Mouse (Mus musculus) thymus, adult 2 months (tissue): Measurements from ENCODE around the gene Slc4a1. TPM values are rescaled to one million over a fixed set of nuclear protein-coding genes. Genes with fewer than 3 reads are reported as not detected.

Source experiments
- DNase-seq: peaks from one replicate; pipeline ENCODE4 v3.0.0; 2021
- H3K27ac ChIP-seq: fragments of 200-500 bp; 2 replicates; pipeline ENCODE4 v1.5.1; 2012; ENCODE audit warnings: low read length, control low read depth; ENCODE audit not compliant: control insufficient read depth, insufficient read depth
- H3K27me3 ChIP-seq: fragments of 200-500 bp; 2 replicates; pipeline ENCODE4 v1.6.1; 2012; ENCODE audit warnings: mild to moderate bottlenecking, low read length, moderate library complexity, mixed read lengths; ENCODE audit not compliant: control insufficient read depth, insufficient read depth
- H3K36me3 ChIP-seq: fragments of 200-500 bp; 2 replicates; pipeline ENCODE4 v1.6.1; 2012; ENCODE audit warnings: mild to moderate bottlenecking, low read length, moderate library complexity; ENCODE audit not compliant: control insufficient read depth, insufficient read depth
- H3K4me1 ChIP-seq: fragments of 200-500 bp; replicated peaks from 2 replicates; pipeline ENCODE4 v1.6.1; 2012; ENCODE audit warnings: low read length; ENCODE audit not compliant: control insufficient read depth, insufficient read depth
- H3K4me3 ChIP-seq: fragments of 200-500 bp; 2 replicates; pipeline ENCODE4 v1.5.1; 2012; ENCODE audit warnings: mild to moderate bottlenecking, low read length, control low read depth, moderate library complexity; ENCODE audit not compliant: control insufficient read depth, insufficient read depth
- CTCF ChIP-seq: fragments of 200-500 bp; IDR thresholded peaks from 2 replicates; pipeline ENCODE4 v1.5.1; 2012; ENCODE audit warnings: mild to moderate bottlenecking, control low read depth, low read length, moderate library complexity, borderline replicate concordance; ENCODE audit not compliant: control insufficient read depth, poor library complexity, insufficient read depth; ENCODE audit errors: extremely low read depth
- POLR2A ChIP-seq: fragments of 200-500 bp; IDR thresholded peaks from 2 replicates; pipeline ENCODE4 v1.6.1; 2012; ENCODE audit warnings: mild to moderate bottlenecking, low read length, control low read depth, moderate library complexity; ENCODE audit not compliant: control insufficient read depth, poor library complexity, insufficient read depth; ENCODE audit errors: extremely low read depth
- WGBS: fragments of 180-500 bp; shearing (Covaris S2); methylation state at CpG from one replicate; pipeline ENCODE4 v1.1.7; 2018; 5-methylcytosine and 5-hydroxymethylcytosine counted together
- polyA plus RNA-seq: library from polyadenylated mRNA; depleted of rRNA; stranded (reverse); fragments of >200 nt; gene quantifications from 2 replicates; pipeline ENCODE4 v1.2.3, GENCODE M21; 2012

The Slc4a1 gene
- polyA plus RNA-seq, 1 experiment, result 0.34 TPM

- TF ChIP-seq CTCF, result no peak
- no peak for TF ChIP-seq POLR2A
- Histone ChIP-seq H3K4me3 (no peak overlapping the region), H3K36me3 (no peaks in the 10 kb centered on the region), H3K27me3 (no peaks in the 10 kb centered on the region; the same call in 1 of the 2 replicates), H3K27ac (no peak overlapping the region), H3K4me1 (peaks cover 12% of the 10 kb centered on the region)
- WGBS, result 88% methylated on average over 11 of the region's 11 CpGs
- no peak for DNase-seq
These were observed 39.7 kb upstream of the Slc4a1 start for GRCm38 (mm10) chr11:102405544-102406285.

- TF ChIP-seq POLR2A, result no peak
- H3K27me3 ChIP-seq, result peaks cover 3% of the 10 kb centered on the region; the same call in 1 of the 2 replicates
- H3K4me1 ChIP-seq, result peaks cover 12% of the 10 kb centered on the region
- H3K36me3 ChIP-seq, result no peaks in the 10 kb centered on the region
- no peak for DNase-seq
- no peak overlapping the region for H3K27ac ChIP-seq
- WGBS, result 95% methylated on average over 18 of the region's 18 CpGs
- no peak overlapping the region for H3K4me3 ChIP-seq
These were observed 38.4 kb upstream of the Slc4a1 start for GRCm38 (mm10) chr11:102404161-102405010.

- Histone ChIP-seq H3K4me1 (peaks cover 12% of the 10 kb centered on the region), H3K27ac (no peak overlapping the region), H3K4me3 (no peak overlapping the region), H3K36me3 (no peaks in the 10 kb centered on the region), H3K27me3 (peaks cover 6% of the 10 kb centered on the region; the same call in 1 of the 2 replicates)
- TF ChIP-seq CTCF (no peak), POLR2A (no peak)
- WGBS, result 97% methylated on average over 11 of the region's 11 CpGs
- no peak for DNase-seq
These were observed 37.7 kb upstream of the Slc4a1 start for GRCm38 (mm10) chr11:102403657-102404056.

- Histone ChIP-seq H3K4me1 (peaks cover 6% of the 10 kb centered on the region), H3K36me3 (no peaks in the 10 kb centered on the region), H3K4me3 (no peak overlapping the region), H3K27me3 (peaks cover 6% of the 10 kb centered on the region; the same call in 1 of the 2 replicates), H3K27ac (no peak overlapping the region)
- no peak for DNase-seq
- WGBS, result 86% methylated on average over 12 of the region's 12 CpGs
- TF ChIP-seq CTCF (no peak), POLR2A (no peak)
These were observed 36.0 kb upstream of the Slc4a1 start for GRCm38 (mm10) chr11:102401898-102402500.

GRCm38 (mm10) chr11:102400513-102401084 lies 34.6 kb upstream of the Slc4a1 start:
- DNase-seq, result no peak
- H3K36me3 ChIP-seq, result no peaks in the 10 kb centered on the region
- no peaks in the 10 kb centered on the region; the same call in 1 of the 2 replicates for H3K4me1 ChIP-seq
- H3K27me3 ChIP-seq, result peaks cover 6% of the 10 kb centered on the region; the same call in 1 of the 2 replicates
- no peak for TF ChIP-seq POLR2A
- TF ChIP-seq CTCF, result no peak
- no peak overlapping the region for H3K4me3 ChIP-seq
- H3K27ac ChIP-seq, result no peak overlapping the region
- WGBS, result 46% methylated on average over 12 of the region's 12 CpGs

- TF ChIP-seq POLR2A (no peak), CTCF (no peak)
- no peak overlapping the region for H3K4me3 ChIP-seq
- WGBS, result 11% methylated on average over 31 of the region's 34 CpGs
- DNase-seq, result no peak
- peaks cover 6% of the 10 kb centered on the region; the same call in 1 of the 2 replicates for H3K27me3 ChIP-seq
- no peaks in the 10 kb centered on the region for H3K36me3 ChIP-seq
- no peak overlapping the region for H3K27ac ChIP-seq
- H3K4me1 ChIP-seq, result no peaks in the 10 kb centered on the region
These were observed 33.6 kb upstream of the Slc4a1 start for GRCm38 (mm10) chr11:102399610-102400072.
